Mouse (Mus musculus): ENCODE results near the gene Pef1. TPM values are rescaled to one million over a fixed set of nuclear protein-coding genes. Genes with fewer than 3 reads are reported as not detected.

Pef1 gene
- polyA plus RNA-seq, 1 experiment from 2014 or later = 74.3 TPM

DNA sequence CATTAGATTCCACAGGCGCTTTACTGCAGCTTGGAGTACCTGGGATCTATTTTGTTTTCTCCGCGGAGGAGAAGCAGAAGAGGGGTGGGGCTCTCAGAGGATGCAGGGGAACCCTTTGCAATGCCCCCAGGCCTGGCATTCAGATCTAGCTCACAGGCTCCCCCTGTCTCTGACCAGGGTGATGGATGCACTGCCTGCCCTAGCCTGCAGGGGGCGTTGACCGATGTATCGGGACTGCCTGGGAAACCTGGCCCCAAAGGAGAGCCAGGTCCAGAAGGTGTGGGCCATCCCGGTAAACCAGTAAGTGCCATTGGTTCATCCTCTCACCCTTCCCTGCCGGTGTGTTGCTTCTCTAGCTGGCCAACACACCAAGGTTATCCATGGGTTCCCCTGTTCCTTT is 35.5 kb upstream of the Pef1 start:
- no peaks in the 10 kb centered on the region for H3K9me3 ChIP-seq (ENCODE audit: control insufficient read depth, low read depth, low read length)
- WGBS = 17% methylated on average over 8 of the region's 8 CpGs
- H3K27ac ChIP-seq (ENCODE audit: low read length) = no peak overlapping the region
- H3K4me3 ChIP-seq (ENCODE audit: low read depth, low read length) = no peak overlapping the region
- H3K27me3 ChIP-seq (ENCODE audit: control insufficient read depth, insufficient read depth, low read length) = no peaks in the 10 kb centered on the region
- H3K4me1 ChIP-seq (ENCODE audit: control insufficient read depth, insufficient read depth, low read length) = no peaks in the 10 kb centered on the region
- H3K36me3 ChIP-seq (ENCODE audit: control insufficient read depth, insufficient read depth, low read length) = peaks cover 2% of the 10 kb centered on the region; the same call in 1 of the 2 replicates
- H3K9ac ChIP-seq (replicated peaks; ENCODE audit: low read depth, low read length) = no peak overlapping the region
- no peak for ATAC-seq (ENCODE audit: insufficient number of reproducible peaks, insufficient read depth, low FRiP score, low read depth)
- no peak overlapping the region for H3K4me2 ChIP-seq (replicated peaks; ENCODE audit: low read depth, low read length)

DNA sequence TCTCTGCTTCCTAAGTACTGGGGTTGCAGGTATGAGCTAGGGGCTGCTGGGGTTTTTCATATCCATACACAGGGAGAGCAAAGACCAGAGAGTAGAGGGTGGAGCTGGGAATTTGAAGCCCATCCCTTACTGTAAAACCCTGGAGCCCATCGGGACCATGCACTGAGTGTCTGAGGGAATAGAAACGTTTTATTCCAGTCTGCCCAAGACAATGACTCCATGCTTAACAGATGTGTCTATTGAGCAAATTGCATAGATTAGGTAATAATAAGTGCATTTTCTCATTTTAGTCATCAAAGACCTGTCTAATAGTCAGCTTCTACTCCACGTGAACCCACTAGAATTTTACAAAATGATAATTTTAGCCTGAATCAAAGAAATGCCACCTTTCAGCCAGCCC is 31.8 kb upstream of the Pef1 start:
- no peak for ATAC-seq (ENCODE audit: insufficient number of reproducible peaks, insufficient read depth, low FRiP score, low read depth)
- Histone ChIP-seq H3K9me3 (ENCODE audit: control insufficient read depth, low read depth, low read length) (no peaks in the 10 kb centered on the region), H3K9ac (replicated peaks; ENCODE audit: low read depth, low read length) (no peak overlapping the region), H3K4me2 (replicated peaks; ENCODE audit: low read depth, low read length) (no peak overlapping the region), H3K36me3 (ENCODE audit: control insufficient read depth, insufficient read depth, low read length) (peaks cover 2% of the 10 kb centered on the region; the same call in 1 of the 2 replicates), H3K27ac (ENCODE audit: low read length) (no peak overlapping the region), H3K4me1 (ENCODE audit: control insufficient read depth, insufficient read depth, low read length) (no peaks in the 10 kb centered on the region), H3K4me3 (ENCODE audit: low read depth, low read length) (no peak overlapping the region), H3K27me3 (ENCODE audit: control insufficient read depth, insufficient read depth, low read length) (no peaks in the 10 kb centered on the region)
- 58% methylated on average over 3 of the region's 3 CpGs for WGBS

DNA sequence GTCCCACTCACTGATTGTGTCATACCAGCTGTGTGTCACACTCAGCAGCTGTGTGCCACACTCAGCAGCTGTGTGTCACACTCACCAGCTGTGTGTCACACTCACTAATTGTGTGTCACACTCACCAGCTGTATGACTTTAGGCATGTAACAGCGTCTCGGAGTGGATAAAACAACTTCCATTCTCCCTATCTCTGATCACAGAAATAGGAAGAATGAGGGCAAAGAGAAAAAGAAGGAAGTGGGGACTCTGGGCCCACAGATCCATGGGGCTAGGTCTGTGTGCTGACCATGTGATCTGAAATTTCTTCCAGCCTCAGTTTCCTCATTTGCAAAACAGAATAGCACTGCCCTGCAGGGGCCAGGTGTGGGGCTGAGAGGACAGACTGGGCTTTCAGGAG is 30.6 kb upstream of the Pef1 start:
- Histone ChIP-seq H3K4me3 (ENCODE audit: low read depth, low read length) (no peak overlapping the region), H3K36me3 (ENCODE audit: control insufficient read depth, insufficient read depth, low read length) (peaks cover 2% of the 10 kb centered on the region; the same call in 1 of the 2 replicates), H3K4me1 (ENCODE audit: control insufficient read depth, insufficient read depth, low read length) (no peaks in the 10 kb centered on the region), H3K27me3 (ENCODE audit: control insufficient read depth, insufficient read depth, low read length) (no peaks in the 10 kb centered on the region), H3K9me3 (ENCODE audit: control insufficient read depth, low read depth, low read length) (no peaks in the 10 kb centered on the region), H3K27ac (ENCODE audit: low read length) (no peak overlapping the region), H3K4me2 (replicated peaks; ENCODE audit: low read depth, low read length) (no peak overlapping the region), H3K9ac (replicated peaks; ENCODE audit: low read depth, low read length) (no peak overlapping the region)
- 95% methylated on average over 2 of the region's 2 CpGs for WGBS
- ATAC-seq (ENCODE audit: insufficient number of reproducible peaks, insufficient read depth, low FRiP score, low read depth) = no peak

DNA sequence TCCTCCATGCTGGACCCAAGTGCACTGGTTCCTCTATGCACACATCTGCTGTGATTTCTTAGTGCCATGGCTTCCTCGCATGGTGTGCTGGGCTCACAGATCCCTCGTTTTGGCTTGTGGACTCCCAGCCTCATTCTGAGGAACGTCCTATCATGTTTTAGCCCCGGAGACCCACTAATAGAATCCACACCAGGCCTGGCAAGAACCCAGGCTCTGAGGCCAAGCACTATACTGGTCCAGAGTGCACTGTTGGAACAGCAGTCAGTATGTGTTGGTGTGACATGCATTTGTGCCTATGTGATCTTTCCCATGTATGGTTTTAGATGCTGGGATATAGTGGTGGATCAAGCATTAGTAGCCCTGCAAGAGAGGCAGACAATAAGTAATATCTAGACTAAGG is 29.0 kb upstream of the Pef1 start:
- Histone ChIP-seq H3K27ac (ENCODE audit: low read length) (no peak overlapping the region), H3K9ac (replicated peaks; ENCODE audit: low read depth, low read length) (no peak overlapping the region), H3K4me3 (ENCODE audit: low read depth, low read length) (no peak overlapping the region), H3K4me2 (replicated peaks; ENCODE audit: low read depth, low read length) (no peak overlapping the region), H3K36me3 (ENCODE audit: control insufficient read depth, insufficient read depth, low read length) (0 out of 2 replicates have a peak, but pooled peaks cover 2% of the 10 kb centered on the region), H3K4me1 (ENCODE audit: control insufficient read depth, insufficient read depth, low read length) (no peaks in the 10 kb centered on the region), H3K27me3 (ENCODE audit: control insufficient read depth, insufficient read depth, low read length) (no peaks in the 10 kb centered on the region), H3K9me3 (ENCODE audit: control insufficient read depth, low read depth, low read length) (no peaks in the 10 kb centered on the region)
- 88% methylated on average over 4 of the region's 4 CpGs for WGBS
- no peak for ATAC-seq (ENCODE audit: insufficient number of reproducible peaks, insufficient read depth, low FRiP score, low read depth)

DNA sequence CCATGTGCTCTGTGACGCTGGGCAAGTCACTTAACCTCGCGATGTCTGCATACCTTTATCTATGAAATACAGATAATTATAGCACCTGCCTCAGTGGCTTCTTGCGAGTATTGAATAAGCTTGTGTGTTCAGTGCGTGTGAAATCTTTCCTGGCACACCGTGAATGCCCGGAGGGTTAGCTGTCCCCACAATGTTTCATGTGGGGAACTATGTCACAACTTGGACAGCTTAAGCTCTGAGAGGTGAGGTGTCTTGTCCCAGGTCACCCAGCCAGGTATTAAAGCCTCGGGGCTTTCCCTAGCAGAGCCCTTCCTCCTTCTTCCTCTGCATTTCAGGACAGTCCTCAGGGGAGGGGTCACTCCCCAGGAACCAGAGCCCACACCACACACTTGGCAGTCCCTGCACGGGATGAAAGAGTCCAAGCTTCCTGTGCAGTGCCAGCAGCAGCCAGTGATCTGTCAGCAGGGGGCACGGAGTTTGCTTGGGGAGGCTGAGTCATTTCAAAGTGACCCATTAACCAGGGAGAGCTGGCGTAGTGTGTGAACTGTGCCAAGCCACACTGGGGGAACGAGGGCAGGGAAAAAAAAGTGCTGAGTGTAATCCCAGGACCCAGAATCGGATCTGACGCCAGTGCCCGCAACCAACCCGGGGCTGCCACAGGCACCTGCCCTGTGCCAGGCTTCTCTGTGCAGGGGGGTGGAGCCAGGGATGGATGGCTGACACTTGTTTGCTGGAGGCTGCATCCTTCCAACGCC is 27.4 kb upstream of the Pef1 start:
- no peak overlapping the region for H3K4me3 ChIP-seq (ENCODE audit: low read depth, low read length)
- H3K9ac ChIP-seq (replicated peaks; ENCODE audit: low read depth, low read length) = no peak overlapping the region
- H3K9me3 ChIP-seq (ENCODE audit: control insufficient read depth, low read depth, low read length) = no peaks in the 10 kb centered on the region
- H3K36me3 ChIP-seq (ENCODE audit: control insufficient read depth, insufficient read depth, low read length) = 0 out of 2 replicates have a peak, but pooled peaks cover 2% of the 10 kb centered on the region
- peaks cover 2% of the 10 kb centered on the region; the same call in 1 of the 2 replicates for H3K4me1 ChIP-seq (ENCODE audit: control insufficient read depth, insufficient read depth, low read length)
- 70% methylated on average over 17 of the region's 17 CpGs for WGBS
- H3K27me3 ChIP-seq (ENCODE audit: control insufficient read depth, insufficient read depth, low read length) = no peaks in the 10 kb centered on the region
- H3K4me2 ChIP-seq (replicated peaks; ENCODE audit: low read depth, low read length) = no peak overlapping the region
- no peak overlapping the region for H3K27ac ChIP-seq (ENCODE audit: low read length)
- ATAC-seq (ENCODE audit: insufficient number of reproducible peaks, insufficient read depth, low FRiP score, low read depth) = no peak

DNA sequence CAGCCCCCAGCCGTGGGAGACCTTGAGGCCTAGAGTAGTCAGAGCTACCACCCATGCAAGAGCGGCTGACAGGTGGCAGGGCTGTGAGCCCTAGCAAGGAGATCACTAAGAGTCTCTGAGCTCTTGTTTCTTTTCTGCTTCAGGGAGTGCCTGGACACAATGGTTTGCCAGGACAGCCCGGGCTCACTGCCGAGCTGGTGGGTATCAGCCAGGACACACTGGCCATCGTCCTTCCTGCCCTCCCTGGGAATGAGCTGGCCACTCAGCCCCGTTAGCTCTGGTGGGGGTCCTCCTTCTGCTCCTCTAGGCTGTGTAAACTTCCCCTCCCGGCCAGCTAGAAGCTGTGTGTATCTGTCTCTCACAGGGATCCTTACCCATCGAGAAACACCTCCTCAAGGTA is 25.5 kb upstream of the Pef1 start:
- Histone ChIP-seq H3K4me1 (ENCODE audit: control insufficient read depth, insufficient read depth, low read length) (peaks cover 2% of the 10 kb centered on the region; the same call in 1 of the 2 replicates), H3K4me3 (ENCODE audit: low read depth, low read length) (no peak overlapping the region), H3K9me3 (ENCODE audit: control insufficient read depth, low read depth, low read length) (no peaks in the 10 kb centered on the region), H3K27ac (ENCODE audit: low read length) (no peak overlapping the region), H3K4me2 (replicated peaks; ENCODE audit: low read depth, low read length) (no peak overlapping the region), H3K9ac (replicated peaks; ENCODE audit: low read depth, low read length) (no peak overlapping the region), H3K36me3 (ENCODE audit: control insufficient read depth, insufficient read depth, low read length) (no peaks in the 10 kb centered on the region), H3K27me3 (ENCODE audit: control insufficient read depth, insufficient read depth, low read length) (no peaks in the 10 kb centered on the region)
- 54% methylated on average over 8 of the region's 8 CpGs for WGBS
- no peak for ATAC-seq (ENCODE audit: insufficient number of reproducible peaks, insufficient read depth, low FRiP score, low read depth)

DNA sequence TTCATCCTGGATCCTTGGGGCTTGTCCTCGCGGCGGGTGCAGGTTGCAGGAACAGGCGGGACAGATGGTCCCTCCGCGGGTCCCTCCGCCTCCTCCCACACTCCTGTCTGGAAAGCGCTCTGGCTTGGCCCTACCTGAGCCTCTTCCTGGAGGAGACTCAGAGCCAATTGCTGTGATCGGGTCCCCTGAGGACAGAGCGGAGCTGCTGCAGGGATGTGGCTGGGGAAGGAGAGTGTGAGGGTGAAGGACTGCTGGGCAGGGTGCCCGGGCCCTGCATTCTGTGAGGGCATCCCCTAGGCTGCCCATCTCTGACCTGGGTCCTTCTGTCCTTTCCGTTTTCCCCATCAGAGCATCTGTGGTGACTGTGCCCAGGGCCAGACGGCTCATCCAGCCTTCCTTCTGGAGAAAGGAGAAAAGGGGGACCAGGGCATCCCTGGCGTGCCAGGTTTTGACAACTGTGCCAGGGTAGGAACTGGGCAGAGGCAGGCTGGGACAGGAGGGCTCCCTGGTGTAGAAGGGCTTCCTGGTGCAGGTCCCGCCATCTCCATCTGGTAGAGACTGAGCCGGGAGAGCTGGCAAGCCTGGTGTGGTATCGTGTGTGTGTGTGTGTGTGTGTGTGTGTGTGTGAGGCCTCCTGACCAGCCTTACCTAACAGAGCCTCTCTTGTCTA is 23.4 kb upstream of the Pef1 start:
- 64% methylated on average over 14 of the region's 17 CpGs for WGBS
- Histone ChIP-seq H3K4me1 (ENCODE audit: control insufficient read depth, insufficient read depth, low read length) (peaks cover 2% of the 10 kb centered on the region; the same call in 1 of the 2 replicates), H3K36me3 (ENCODE audit: control insufficient read depth, insufficient read depth, low read length) (no peaks in the 10 kb centered on the region; the same call in 1 of the 2 replicates), H3K4me3 (ENCODE audit: low read depth, low read length) (no peak overlapping the region), H3K4me2 (replicated peaks; ENCODE audit: low read depth, low read length) (no peak overlapping the region), H3K27ac (ENCODE audit: low read length) (no peak overlapping the region), H3K27me3 (ENCODE audit: control insufficient read depth, insufficient read depth, low read length) (no peaks in the 10 kb centered on the region), H3K9me3 (ENCODE audit: control insufficient read depth, low read depth, low read length) (no peaks in the 10 kb centered on the region), H3K9ac (replicated peaks; ENCODE audit: low read depth, low read length) (no peak overlapping the region)
- ATAC-seq (ENCODE audit: insufficient number of reproducible peaks, insufficient read depth, low FRiP score, low read depth) = no peak

DNA sequence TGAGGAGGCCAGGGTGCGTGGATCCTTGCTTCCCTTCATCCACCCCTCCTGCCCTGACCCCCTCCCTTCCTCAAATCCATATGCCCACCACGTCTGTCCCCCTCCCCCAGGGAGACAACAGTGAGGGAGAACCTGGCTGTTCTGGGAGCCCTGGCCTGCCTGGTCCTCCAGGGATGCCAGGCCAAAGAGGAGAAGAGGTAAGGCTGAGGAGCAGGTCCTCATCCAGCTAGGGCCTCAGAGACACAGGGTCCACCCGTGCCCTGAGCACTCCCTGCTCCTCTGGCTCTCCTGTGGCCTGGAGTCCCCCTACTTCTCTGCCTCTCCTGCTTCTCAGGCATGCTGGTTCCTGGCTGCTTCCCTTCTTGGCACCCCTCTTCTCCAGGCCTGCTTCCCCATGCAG is 22.8 kb upstream of the Pef1 start:
- Histone ChIP-seq H3K36me3 (ENCODE audit: control insufficient read depth, insufficient read depth, low read length) (no peaks in the 10 kb centered on the region; the same call in 1 of the 2 replicates), H3K9ac (replicated peaks; ENCODE audit: low read depth, low read length) (no peak overlapping the region), H3K27me3 (ENCODE audit: control insufficient read depth, insufficient read depth, low read length) (no peaks in the 10 kb centered on the region), H3K27ac (ENCODE audit: low read length) (no peak overlapping the region), H3K4me3 (ENCODE audit: low read depth, low read length) (no peak overlapping the region), H3K4me2 (replicated peaks; ENCODE audit: low read depth, low read length) (no peak overlapping the region), H3K9me3 (ENCODE audit: control insufficient read depth, low read depth, low read length) (no peaks in the 10 kb centered on the region), H3K4me1 (ENCODE audit: control insufficient read depth, insufficient read depth, low read length) (peaks cover 2% of the 10 kb centered on the region; the same call in 1 of the 2 replicates)
- WGBS = 55% methylated on average over 3 of the region's 3 CpGs
- ATAC-seq (ENCODE audit: insufficient number of reproducible peaks, insufficient read depth, low FRiP score, low read depth) = no peak

Data from stomach, embryonic 14.5 days (tissue).